Mouse (Mus musculus) E14TG2a.4 (cell line): Measurements from ENCODE around the gene Ak2.

Experiments used
- CTCF ChIP-seq: conservative IDR thresholded peaks from 2 replicates; pipeline ENCODE4 v1.5.1; 2014; ENCODE audit warnings: low read length
- NANOG ChIP-seq: IDR thresholded peaks from 2 replicates; pipeline ENCODE4 v1.6.1; 2014; ENCODE audit warnings: borderline replicate concordance, low read length, mixed read lengths
- POU5F1 ChIP-seq: IDR thresholded peaks from 2 replicates; pipeline ENCODE4 v1.6.1; 2014; ENCODE audit warnings: low read length, borderline replicate concordance

DNA sequence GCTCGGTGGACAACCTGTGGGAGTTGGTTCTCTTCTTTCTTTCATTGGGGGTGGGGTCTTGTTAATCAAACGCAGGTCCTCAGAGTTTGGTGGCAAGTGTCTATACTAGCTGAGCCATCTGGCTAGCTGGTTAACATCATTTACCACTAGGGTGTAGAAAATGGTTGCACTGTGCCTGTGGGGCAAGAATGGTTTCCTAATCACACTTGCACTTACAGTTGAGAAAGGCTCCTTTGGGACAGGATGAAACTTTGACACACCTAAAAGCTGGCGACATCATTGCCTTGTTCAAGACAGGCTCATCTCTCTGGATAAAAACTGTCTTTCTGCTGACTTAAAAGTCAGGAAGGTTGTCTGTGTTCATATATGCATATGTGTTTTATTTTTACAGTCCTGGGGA is 418 bp downstream of the Ak2 start:
- no peak for TF ChIP-seq CTCF
- no peak for TF ChIP-seq POU5F1
- no peak for TF ChIP-seq NANOG
